Mouse (Mus musculus) adrenal gland, postnatal 36 days (tissue): ENCODE data around the gene Gm45213. TPM values are rescaled to one million over a fixed set of nuclear protein-coding genes. Genes with fewer than 3 reads are reported as not detected.

Experiments
- DNase-seq, 2 experiments: peaks; one replicate each; pipeline ENCODE4 v3.0.0; 2021; ENCODE audit warnings: mixed read lengths in 1 of 2
- long read RNA-seq, 2 experiments: library from polyadenylated mRNA; stranded (forward); transcript quantifications; one replicate each; pipeline ENCODE4 v2.0.0; 2021; ENCODE audit warnings: borderline sequencing depth in 2 of 2
- total RNA-seq, 2 experiments: library from RNA; stranded (reverse); gene quantifications; 2 replicates each; pipeline ENCODE4 v1.2.3; 2021

Gm45213 gene
- not detected for total RNA-seq
- long read RNA-seq, experiment 1 = 0 reads
- long read RNA-seq, experiment 2, partial matches to known transcripts = 0 of 1 reads
- long read RNA-seq, experiment 2, other reads (novel, unspliced or antisense) = 1 of 1 reads

DNA sequence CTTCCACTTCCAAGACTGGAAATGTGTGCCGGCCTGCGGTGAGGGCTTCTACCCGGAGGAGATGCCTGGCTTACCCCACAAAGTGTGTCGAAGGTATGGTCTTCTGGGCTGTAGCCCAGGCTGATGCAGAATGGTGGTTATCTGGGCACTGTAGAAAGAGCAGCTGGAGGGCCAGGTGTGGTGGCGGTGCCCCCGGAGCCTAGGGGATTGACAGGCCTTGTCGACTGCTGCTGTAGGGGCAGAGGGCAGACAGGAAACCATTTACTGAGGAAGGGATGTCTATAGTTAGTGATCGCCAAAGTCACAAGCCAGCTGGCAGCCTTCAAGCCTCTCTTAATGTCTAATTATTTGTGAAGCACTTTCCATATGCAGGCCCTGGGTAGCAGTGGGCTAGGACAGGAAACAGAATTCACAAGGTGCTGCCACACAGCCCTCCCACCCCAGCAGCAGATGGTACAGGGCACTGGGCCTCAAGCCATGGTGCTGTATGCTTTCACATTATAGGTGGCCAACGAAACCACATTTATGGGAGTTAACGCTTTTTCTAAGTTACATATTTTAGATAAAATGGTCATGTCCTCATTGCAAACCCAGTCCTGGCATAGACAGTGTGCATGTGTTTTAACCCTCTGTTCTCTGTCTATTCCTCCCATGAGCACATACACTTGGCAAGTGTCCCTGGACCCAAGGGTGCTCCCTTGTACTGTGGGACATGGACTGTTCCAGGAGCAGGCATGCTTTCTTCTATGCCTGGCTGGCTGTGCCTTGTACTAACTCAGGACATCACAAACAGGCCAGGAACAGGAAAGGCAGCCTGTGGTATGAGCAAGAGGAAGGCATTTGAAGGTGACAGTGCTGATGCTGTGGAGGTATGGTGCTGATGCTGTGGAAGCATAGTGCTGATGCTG is at the start of gene Gm45213:
Gene Gm45213, plus strand, starts transcription at position 51 of the 908 bp plus-strand sequence.
- no peak for DNase-seq

- no peak for DNase-seq
These were observed 42.2 kb upstream of the Gm45213 start for GRCm38 (mm10) chr7:66001035-66001754.

DNA sequence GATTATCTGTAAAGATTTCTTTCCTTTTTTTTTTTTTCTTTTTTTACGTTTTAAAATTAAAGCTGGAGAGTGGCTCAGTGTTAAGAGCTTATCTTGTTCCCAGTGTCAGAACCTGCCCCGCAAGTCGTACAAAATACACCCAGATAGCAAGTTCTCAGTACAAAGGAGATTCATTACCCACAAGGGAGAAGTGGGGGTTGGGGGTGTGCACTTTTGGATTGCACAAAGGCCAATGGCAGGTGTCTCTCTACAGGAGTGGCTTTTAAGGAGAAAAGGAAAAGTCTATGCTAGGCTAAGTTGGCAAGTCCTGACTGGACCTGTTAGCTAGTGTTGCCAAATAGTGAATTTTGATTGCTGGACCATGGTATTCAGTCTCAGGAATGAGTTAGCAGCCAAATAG is 41.6 kb upstream of the Gm45213 start:
- no peak for DNase-seq

- peak; percentile 3 to 24 for DNase-seq
These were observed 40.0 kb upstream of the Gm45213 start for GRCm38 (mm10) chr7:66003447-66003846.

GRCm38 (mm10) chr7:66003865-66004638 is 39.4 kb upstream of the Gm45213 start:
- no peak for DNase-seq

DNA sequence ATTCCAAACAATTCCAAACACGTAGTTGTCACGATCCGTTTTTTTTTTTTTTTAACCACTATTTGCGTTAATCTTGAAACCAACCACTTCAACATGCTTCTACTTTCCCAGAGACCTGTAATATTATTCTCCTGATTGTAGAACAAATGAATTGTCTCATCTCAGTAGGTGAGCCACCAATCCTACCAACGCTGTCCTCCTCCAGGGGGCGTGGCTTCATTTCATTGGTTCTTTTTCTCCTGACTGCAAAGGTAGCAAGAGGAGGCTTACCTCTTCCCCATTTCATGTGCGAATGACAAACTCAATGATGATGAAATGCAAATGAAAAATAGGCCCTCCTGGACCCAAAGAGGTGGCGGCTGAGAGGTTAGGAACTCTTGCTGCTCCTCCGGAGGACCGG is 38.3 kb upstream of the Gm45213 start:
- DNase-seq = no peak

DNA sequence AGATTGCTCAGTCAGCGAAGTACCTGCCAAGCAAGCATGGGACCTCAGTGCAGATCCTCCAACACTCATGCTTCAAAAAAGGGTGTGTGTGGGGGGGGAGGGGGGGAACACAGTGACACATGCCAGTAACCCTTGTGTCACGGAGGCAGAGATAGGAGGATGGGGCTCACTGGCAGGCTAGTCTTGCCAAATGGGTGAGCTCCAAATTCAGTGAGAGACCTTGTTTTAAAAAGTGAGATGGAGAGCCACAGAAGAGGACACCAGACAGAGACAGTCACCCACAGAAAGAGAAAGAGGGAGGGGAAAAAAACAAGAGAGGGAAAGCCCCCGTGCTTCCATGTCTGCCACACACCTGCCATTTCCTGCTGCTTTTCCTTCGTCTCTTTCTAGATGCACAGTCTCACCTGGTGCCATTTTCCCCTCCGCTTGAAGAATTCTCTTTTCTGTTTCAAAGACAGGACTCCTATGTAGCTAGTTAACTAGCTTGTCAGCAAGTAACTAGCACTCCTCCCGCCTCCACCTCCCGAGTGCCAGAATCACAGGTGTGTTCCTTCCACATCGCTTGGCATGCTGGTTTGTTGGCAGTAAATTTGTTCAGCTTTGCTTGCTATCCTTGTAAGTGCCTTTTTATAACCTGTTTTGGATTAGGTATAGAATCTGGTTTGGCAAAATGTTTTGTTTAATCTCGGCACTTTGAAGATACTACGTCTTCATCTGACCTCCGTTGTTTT is 35.1 kb upstream of the Gm45213 start:
- no peak for DNase-seq

DNA sequence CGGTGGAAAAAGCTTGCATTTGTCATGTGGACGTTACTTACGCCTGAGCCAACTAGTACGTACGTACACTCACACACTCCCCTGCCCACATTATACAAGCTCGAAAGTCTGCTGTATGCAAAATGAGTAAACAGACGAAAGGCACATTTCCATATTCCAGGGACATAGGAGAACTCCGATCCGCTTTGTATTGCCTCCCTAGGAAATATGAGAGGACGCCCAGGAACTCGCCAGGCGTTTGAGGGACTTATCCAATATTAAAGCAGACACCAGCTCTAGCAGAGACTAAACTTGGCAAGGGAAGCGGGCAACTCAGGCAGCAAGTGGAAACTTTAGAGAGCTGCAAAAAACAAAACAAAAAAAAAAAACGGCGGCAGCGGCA is 34.5 kb upstream of the Gm45213 start:
- no peak for DNase-seq

DNA sequence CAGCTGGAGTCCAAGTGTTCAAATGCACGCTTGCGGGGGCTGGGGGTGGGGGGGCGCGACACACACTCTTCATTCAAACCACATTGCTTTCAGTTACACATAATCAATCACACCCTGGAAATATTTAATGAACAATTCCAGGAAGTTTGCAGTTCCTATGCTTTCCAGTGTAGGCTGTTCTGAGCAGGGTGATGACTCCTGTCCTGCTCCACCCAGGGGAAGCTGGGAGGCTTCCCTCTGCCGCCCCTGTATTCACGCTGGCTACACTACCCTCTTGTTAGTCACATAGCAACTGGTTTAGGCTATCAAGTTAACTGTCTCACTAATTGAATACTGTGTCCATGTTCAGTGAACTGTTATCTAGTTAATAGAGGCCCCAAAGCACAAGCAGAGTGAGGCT is 32.9 kb upstream of the Gm45213 start:
- DNase-seq = no peak

DNA sequence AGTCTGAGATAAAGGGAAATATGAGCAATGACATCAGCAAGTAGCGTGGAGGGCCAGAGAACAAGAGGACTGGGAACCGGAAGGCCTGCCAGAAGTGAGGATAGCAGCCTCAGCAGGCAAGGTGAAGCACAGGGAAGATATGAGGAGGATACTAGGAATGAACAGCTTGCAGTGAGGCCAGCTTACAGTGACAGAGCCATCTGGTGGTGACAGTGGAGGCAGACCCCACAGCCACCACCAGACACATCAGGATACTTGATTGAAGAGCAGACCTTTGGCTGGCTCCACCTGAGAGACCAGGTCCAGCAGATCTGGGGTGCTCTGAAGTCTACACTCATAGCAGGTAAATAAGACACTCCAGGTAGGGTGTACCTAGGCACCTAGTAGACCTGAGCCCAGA is 15.7 kb upstream of the Gm45213 start:
- DNase-seq = peak in 1 of 2 experiments; percentile 5

- peak in 1 of 2 experiments; percentile 13 for DNase-seq
These were observed 14.5 kb upstream of the Gm45213 start for GRCm38 (mm10) chr7:66028766-66029512.

- no peak for DNase-seq
These were observed 6.6 kb upstream of the Gm45213 start for GRCm38 (mm10) chr7:66036809-66037208.

DNA sequence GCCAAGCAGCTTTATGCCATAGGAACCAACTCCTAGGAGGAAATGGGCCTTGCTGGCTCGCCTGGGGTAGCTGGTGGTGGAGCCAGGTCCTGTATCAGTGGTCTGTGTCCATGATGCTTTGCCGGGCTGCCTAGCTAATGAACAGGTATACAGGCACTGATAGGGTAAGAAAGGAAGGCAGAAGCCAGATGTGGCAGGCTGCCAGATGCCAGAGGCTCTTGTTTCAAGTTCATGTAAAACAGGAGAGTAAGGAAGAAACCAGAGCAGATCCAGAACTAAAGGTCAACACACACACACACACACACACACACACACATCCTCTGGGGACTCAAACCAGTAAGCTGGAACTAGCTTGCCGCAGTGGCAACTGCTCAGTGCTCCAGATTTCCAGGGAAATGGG is 5.1 kb upstream of the Gm45213 start:
- DNase-seq = peak in 1 of 2 experiments; percentile 17

- DNase-seq = no peak
These were observed 4.7 kb upstream of the Gm45213 start for GRCm38 (mm10) chr7:66038730-66039129.

- no peak for DNase-seq
These were observed 3.2 kb upstream of the Gm45213 start for GRCm38 (mm10) chr7:66040026-66040814.

DNA sequence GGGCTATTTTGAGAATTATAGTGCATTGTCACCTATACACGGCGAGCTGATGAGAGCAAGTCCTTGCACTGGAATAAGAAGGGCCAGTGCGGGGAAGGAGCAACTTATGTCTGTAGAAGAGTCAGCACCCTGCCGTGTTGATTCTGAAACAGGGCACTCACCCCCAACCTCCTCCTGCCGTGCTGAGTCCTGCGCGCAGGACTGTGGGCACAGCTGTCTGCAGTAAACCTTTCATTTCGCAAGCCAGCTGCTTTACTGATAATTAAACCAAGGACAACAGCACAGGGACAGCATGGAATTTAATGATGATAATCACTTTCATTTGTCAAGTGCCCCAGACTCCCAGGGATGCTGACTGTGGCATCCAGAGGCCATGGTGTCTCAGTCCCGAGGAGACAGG is 1.2 kb downstream of the Gm45213 start:
- DNase-seq = no peak

- DNase-seq = peak in 1 of 2 experiments; percentile 29
These were observed 3.8 kb downstream of the Gm45213 start for GRCm38 (mm10) chr7:66046921-66047918.

- DNase-seq = no peak
These were observed 4.6 kb downstream of the Gm45213 start for GRCm38 (mm10) chr7:66047975-66048374.
